Mouse (Mus musculus) frontal cortex, adult 2 months (tissue): ENCODE results near the gene Dennd1c. TPM values are rescaled to one million over a fixed set of nuclear protein-coding genes. Genes with fewer than 3 reads are reported as not detected.
"Not testable (repeated sequence)": the region's sequence is repeated elsewhere in the genome, so short reads cannot be mapped to it uniquely, and the experiment has no call there.

Source experiments
- DNase-seq, 2 experiments: peaks; one replicate each; pipeline ENCODE4 v3.0.0; 2022; ENCODE audit warnings: low spot score in 1 of 2; ENCODE audit errors: extremely low spot score in 1 of 2
- polyA plus RNA-seq: library from polyadenylated mRNA; depleted of rRNA; stranded (reverse); fragments of >200 nt; gene quantifications from 2 replicates; pipeline ENCODE4 v1.2.3, GENCODE M21; 2012; rRNA removed

The Dennd1c gene
- polyA plus RNA-seq, 1 experiment, result 2.4 TPM

GRCm38 (mm10) chr17:57056246-57056645 is 22.1 kb downstream of the Dennd1c start:
- no peak for DNase-seq

- not testable (repeated sequence) for DNase-seq
These were observed 26.6 kb downstream of the Dennd1c start for GRCm38 (mm10) chr17:57051679-57052078.

- DNase-seq, result no peak
These were observed 29.5 kb downstream of the Dennd1c start for GRCm38 (mm10) chr17:57048816-57049215.

- no peak for DNase-seq
These were observed 30.9 kb downstream of the Dennd1c start for GRCm38 (mm10) chr17:57047406-57047805.

GRCm38 (mm10) chr17:57041554-57041953 is 36.8 kb downstream of the Dennd1c start, which contains the start of gene Slc25a41:
TSS of gene Slc25a41 (minus strand) at chr17:57041654.
- DNase-seq, result no peak

- DNase-seq, result no peak
These were observed 39.3 kb downstream of the Dennd1c start for GRCm38 (mm10) chr17:57038978-57039377.

GRCm38 (mm10) chr17:57032854-57033253 is 45.5 kb downstream of the Dennd1c start:
- no peak for DNase-seq

- DNase-seq, result peak; percentile 100
These were observed 46.5 kb downstream of the Dennd1c start for GRCm38 (mm10) chr17:57031661-57032420.

- DNase-seq, result no peak
These were observed 47.2 kb downstream of the Dennd1c start, which contains the start of gene Khsrp for GRCm38 (mm10) chr17:57030931-57031660. TSS of gene Khsrp (minus strand) at chr17:57031522.

- DNase-seq, result no peak
These were observed 48.6 kb downstream of the Dennd1c start for GRCm38 (mm10) chr17:57029691-57030090.

- DNase-seq, result no peak
These were observed 50.8 kb downstream of the Dennd1c start for GRCm38 (mm10) chr17:57027471-57027870.

- DNase-seq, result no peak
These were observed 57.4 kb downstream of the Dennd1c start for GRCm38 (mm10) chr17:57020960-57021359.

- no peak for DNase-seq
These were observed 58.6 kb downstream of the Dennd1c start for GRCm38 (mm10) chr17:57019693-57020092.

Other genes starting within 250 kb of the Dennd1c start
- 3.6 and 4.0 TPM in 2 replicates for gene Rfx2, start 247.5 kb downstream of the Dennd1c start, polyA plus RNA-seq
- gene Acsbg2, start 204.1 kb downstream of the Dennd1c start, polyA plus RNA-seq, result 0.04 TPM in 1 of 2 replicates, not detected in the other
- gene 1700061G19Rik, start 203.0 kb downstream of the Dennd1c start, polyA plus RNA-seq, result 0.12 and 0.15 TPM in 2 replicates
- 73.3 and 80.1 TPM in 2 replicates for gene Mllt1, start 143.1 kb downstream of the Dennd1c start, polyA plus RNA-seq
- gene Acer1, start 96.4 kb downstream of the Dennd1c start, polyA plus RNA-seq, result not detected in 2 replicates
- 146 and 147 TPM in 2 replicates for gene Clpp, start 88.2 kb downstream of the Dennd1c start, polyA plus RNA-seq
- 32.4 and 36.0 TPM in 2 replicates for gene Alkbh7, start 81.2 kb downstream of the Dennd1c start, polyA plus RNA-seq
- gene Pspn, start 78.5 kb downstream of the Dennd1c start, polyA plus RNA-seq, result 0.44 TPM in 1 of 2 replicates, not detected in the other
- 74.7 and 86.4 TPM in 2 replicates for gene Gtf2f1, start 67.2 kb downstream of the Dennd1c start, polyA plus RNA-seq
- gene Gm17949, start 67.0 kb downstream of the Dennd1c start, polyA plus RNA-seq, result 0.08 TPM in 1 of 2 replicates, not detected in the other
- 62.6 and 64.9 TPM in 2 replicates for gene Khsrp, start 47.0 kb downstream of the Dennd1c start, polyA plus RNA-seq
- 0.57 and 0.66 TPM in 2 replicates for gene Slc25a41, start 36.9 kb downstream of the Dennd1c start, polyA plus RNA-seq
- gene Crb3, start 19.4 kb downstream of the Dennd1c start, polyA plus RNA-seq, result 1.0 and 1.7 TPM in 2 replicates
- 290 and 350 TPM in 2 replicates for gene Slc25a23, start 18.7 kb downstream of the Dennd1c start, polyA plus RNA-seq
- gene Tubb4a, start 9.3 kb upstream of the Dennd1c start, polyA plus RNA-seq, result 514 and 612 TPM in 2 replicates
- 1.4 and 1.6 TPM in 2 replicates for gene Tnfsf9, start 26.8 kb upstream of the Dennd1c start, polyA plus RNA-seq
- 0.40 and 0.66 TPM in 2 replicates for gene Cd70, start 71.3 kb upstream of the Dennd1c start, polyA plus RNA-seq
- not detected in 2 replicates for gene Tnfsf14, start 115.7 kb upstream of the Dennd1c start, polyA plus RNA-seq
- 0.18 and 1.6 TPM in 2 replicates for gene C3, start 149.6 kb upstream of the Dennd1c start, polyA plus RNA-seq
- 25.0 and 26.1 TPM in 2 replicates for gene Gpr108, start 169.9 kb upstream of the Dennd1c start, polyA plus RNA-seq
- 7.9 and 10.0 TPM in 2 replicates for gene Trip10, start 170.9 kb upstream of the Dennd1c start, polyA plus RNA-seq
- gene Vav1, start 200.6 kb upstream of the Dennd1c start, polyA plus RNA-seq, result 3.1 and 4.4 TPM in 2 replicates